Mouse (Mus musculus) hindbrain, embryonic 11.5 days (tissue): Measurements from ENCODE around the gene Icam1. TPM values are rescaled to one million over a fixed set of nuclear protein-coding genes. Genes with fewer than 3 reads are reported as not detected.
"Not testable (repeated sequence)": the region's sequence is repeated elsewhere in the genome, so short reads cannot be mapped to it uniquely, and the experiment has no call there.

Source experiments
- ATAC-seq: fragments of 200-750 bp; cut with Nextera tagmentation; 2 replicates; pipeline ENCODE4 v1.8.0; 2017; ENCODE audit warnings: mild to moderate bottlenecking, moderate TSS enrichment, moderate library complexity; ENCODE audit not compliant: low FRiP score
- DNase-seq: peaks from one replicate; pipeline ENCODE4 v3.0.0-alpha.2; 2015; ENCODE audit warnings: low spot score
- H3K27ac ChIP-seq: fragments of 300-500 bp; sonication (generic); 2 replicates; pipeline ENCODE4 v1.5.1; 2014; ENCODE audit warnings: mild to moderate bottlenecking, low read depth, low read length
- H3K27me3 ChIP-seq: fragments of 300-500 bp; sonication (generic); 2 replicates; pipeline ENCODE4 v1.6.1; 2014; ENCODE audit warnings: mild to moderate bottlenecking, low read length, moderate library complexity, mixed read lengths; ENCODE audit not compliant: control insufficient read depth, insufficient read depth
- H3K36me3 ChIP-seq: fragments of 300-500 bp; sonication (generic); 2 replicates; pipeline ENCODE4 v1.6.1; 2014; ENCODE audit warnings: mild to moderate bottlenecking, low read length, moderate library complexity, mixed read lengths; ENCODE audit not compliant: control insufficient read depth, insufficient read depth
- H3K4me1 ChIP-seq: fragments of 300-500 bp; sonication (generic); replicated peaks from 2 replicates; pipeline ENCODE4 v1.6.1; 2014; ENCODE audit warnings: low read length, mixed read lengths; ENCODE audit not compliant: control insufficient read depth, insufficient read depth
- H3K4me2 ChIP-seq: fragments of 300-500 bp; sonication (generic); replicated peaks from 2 replicates; pipeline ENCODE4 v1.6.1; 2014; ENCODE audit warnings: mild to moderate bottlenecking, low read depth, low read length
- H3K4me3 ChIP-seq: fragments of 300-500 bp; sonication (generic); 2 replicates; pipeline ENCODE4 v1.5.1; 2014; ENCODE audit warnings: low read depth, low read length
- H3K9ac ChIP-seq: fragments of 300-500 bp; sonication (generic); 2 replicates; pipeline ENCODE4 v1.6.1; 2014; ENCODE audit warnings: low read depth, low read length
- H3K9me3 ChIP-seq: fragments of 300-500 bp; sonication (generic); 2 replicates; pipeline ENCODE4 v1.6.1; 2016; ENCODE audit warnings: low read length; ENCODE audit not compliant: control insufficient read depth
- WGBS: fragments of 180-500 bp; shearing (Covaris S2); extraction: QIAGEN DNeasy Blood & Tissue Kit; methylation state at CpG from one replicate; pipeline ENCODE4 v1.1.7; 2014; 5-methylcytosine and 5-hydroxymethylcytosine counted together
- polyA plus RNA-seq: library from polyadenylated mRNA; unstranded; fragments of >200 nt; fragmentation: Nextera tagmentation; extraction: Ambion mirVana; gene quantifications from 2 replicates; pipeline ENCODE4 v1.2.1, GENCODE M21; 2014

The Icam1 gene
- polyA plus RNA-seq, 1 experiment from 2014 or later = 4.3 TPM

GRCm38 (mm10) chr9:21002270-21002626 is 13.5 kb upstream of the Icam1 start:
- Histone ChIP-seq H3K9me3 (no peaks in the 10 kb centered on the region), H3K4me3 (peak overlapping the region; percentile 88), H3K27ac (peak overlapping the region; percentile 31; the same call in 1 of the 2 replicates), H3K4me1 (no peaks in the 10 kb centered on the region), H3K27me3 (no peaks in the 10 kb centered on the region), H3K9ac (peak overlapping the region; percentile 82), H3K36me3 (no peaks in the 10 kb centered on the region), H3K4me2 (peak overlapping the region; percentile 86)
- ATAC-seq (peak; percentile 65), DNase-seq (no peak)
- 15% methylated on average over 7 of the region's 7 CpGs for WGBS

GRCm38 (mm10) chr9:21002627-21003551 is 12.9 kb upstream of the Icam1 start, which contains the start of gene Mrpl4:
Mrpl4 (plus strand) TSS chr9:21002738.
- H3K9me3 ChIP-seq = no peaks in the 10 kb centered on the region
- DNase-seq = peak; percentile 96

GRCm38 (mm10) chr9:21007313-21007952 is 8.4 kb upstream of the Icam1 start:
- no peaks in the 10 kb centered on the region for H3K4me1 ChIP-seq
- H3K27me3 ChIP-seq = no peaks in the 10 kb centered on the region
- H3K9me3 ChIP-seq = no peaks in the 10 kb centered on the region
- H3K36me3 ChIP-seq = no peaks in the 10 kb centered on the region
- no peak overlapping the region for H3K4me2 ChIP-seq
- no peak overlapping the region for H3K9ac ChIP-seq
- WGBS = 91% methylated on average over 10 of the region's 10 CpGs
- H3K27ac ChIP-seq = no peak overlapping the region
- DNase-seq (no peak), ATAC-seq (no peak)
- H3K4me3 ChIP-seq = no peak overlapping the region

More at GRCm38 (mm10) chr9:21002627-21003551, 12.9 kb upstream of the Icam1 start, which contains the start of gene Mrpl4:
- Histone ChIP-seq H3K9ac (peak within 1 kb of the TSS; percentile 82), H3K4me3 (peak within 1 kb of the TSS; percentile 88), H3K4me1 (no peaks in the 10 kb centered on the region), H3K36me3 (no peaks in the 10 kb centered on the region), H3K4me2 (peak within 1 kb of the TSS; percentile 86), H3K27me3 (no peaks in the 10 kb centered on the region), H3K27ac (peak within 1 kb of the TSS; percentile 31)
- ATAC-seq = peak; percentile 92
- WGBS = under 1% methylated on average over 72 of the region's 72 CpGs

GRCm38 (mm10) chr9:21008007-21008406 is 7.8 kb upstream of the Icam1 start:
- H3K4me3 ChIP-seq = no peak overlapping the region
- no peaks in the 10 kb centered on the region for H3K4me1 ChIP-seq
- DNase-seq (no peak), ATAC-seq (no peak)
- H3K27me3 ChIP-seq = no peaks in the 10 kb centered on the region
- no peak overlapping the region for H3K4me2 ChIP-seq
- no peaks in the 10 kb centered on the region for H3K9me3 ChIP-seq
- 82% methylated on average over 7 of the region's 7 CpGs for WGBS
- H3K9ac ChIP-seq = no peak overlapping the region
- no peaks in the 10 kb centered on the region for H3K36me3 ChIP-seq
- H3K27ac ChIP-seq = no peak overlapping the region

GRCm38 (mm10) chr9:21010362-21010761 is 5.4 kb upstream of the Icam1 start:
- DNase-seq (no peak), ATAC-seq (no peak)
- H3K4me3 ChIP-seq = no peak overlapping the region
- peaks cover 13% of the 10 kb centered on the region for H3K27me3 ChIP-seq
- H3K9ac ChIP-seq = no peak overlapping the region
- no peaks in the 10 kb centered on the region for H3K9me3 ChIP-seq
- H3K4me1 ChIP-seq = no peaks in the 10 kb centered on the region
- no peaks in the 10 kb centered on the region for H3K36me3 ChIP-seq
- WGBS = 74% methylated on average over 2 of the region's 2 CpGs
- H3K27ac ChIP-seq = no peak overlapping the region
- H3K4me2 ChIP-seq = no peak overlapping the region

GRCm38 (mm10) chr9:21010939-21011541 is 4.7 kb upstream of the Icam1 start:
- not testable (repeated sequence) for H3K9ac ChIP-seq, ATAC-seq, H3K4me2 ChIP-seq, H3K9me3 ChIP-seq, H3K36me3 ChIP-seq, H3K4me1 ChIP-seq, H3K4me3 ChIP-seq, DNase-seq, H3K27ac ChIP-seq
- H3K27me3 ChIP-seq = peaks cover 19% of the 10 kb centered on the region
- 71% methylated on average over 9 of the region's 9 CpGs for WGBS

- ATAC-seq (no peak), DNase-seq (no peak)
- H3K36me3 ChIP-seq = no peaks in the 10 kb centered on the region
- H3K4me3 ChIP-seq = no peak overlapping the region
- 69% methylated on average over 5 of the region's 5 CpGs for WGBS
- peaks cover 28% of the 10 kb centered on the region for H3K27me3 ChIP-seq
- H3K27ac ChIP-seq = no peak overlapping the region
- no peaks in the 10 kb centered on the region for H3K9me3 ChIP-seq
- no peak overlapping the region for H3K9ac ChIP-seq
- no peak overlapping the region for H3K4me2 ChIP-seq
- H3K4me1 ChIP-seq = no peaks in the 10 kb centered on the region
These were observed 3.9 kb upstream of the Icam1 start for GRCm38 (mm10) chr9:21011846-21012312.

GRCm38 (mm10) chr9:21012368-21012767 is 3.4 kb upstream of the Icam1 start:
- Histone ChIP-seq H3K36me3 (no peaks in the 10 kb centered on the region), H3K9ac (no peak overlapping the region), H3K27me3 (peaks cover 33% of the 10 kb centered on the region), H3K4me3 (no peak overlapping the region), H3K4me2 (no peak overlapping the region), H3K9me3 (no peaks in the 10 kb centered on the region), H3K4me1 (no peaks in the 10 kb centered on the region), H3K27ac (no peak overlapping the region)
- no peak for DNase-seq
- no peak for ATAC-seq
- 43% methylated on average over 1 of the region's 1 CpGs for WGBS
